Comparison of ENCODE assay signal across 8 mouse cellular contexts in the genomic region with DNA sequence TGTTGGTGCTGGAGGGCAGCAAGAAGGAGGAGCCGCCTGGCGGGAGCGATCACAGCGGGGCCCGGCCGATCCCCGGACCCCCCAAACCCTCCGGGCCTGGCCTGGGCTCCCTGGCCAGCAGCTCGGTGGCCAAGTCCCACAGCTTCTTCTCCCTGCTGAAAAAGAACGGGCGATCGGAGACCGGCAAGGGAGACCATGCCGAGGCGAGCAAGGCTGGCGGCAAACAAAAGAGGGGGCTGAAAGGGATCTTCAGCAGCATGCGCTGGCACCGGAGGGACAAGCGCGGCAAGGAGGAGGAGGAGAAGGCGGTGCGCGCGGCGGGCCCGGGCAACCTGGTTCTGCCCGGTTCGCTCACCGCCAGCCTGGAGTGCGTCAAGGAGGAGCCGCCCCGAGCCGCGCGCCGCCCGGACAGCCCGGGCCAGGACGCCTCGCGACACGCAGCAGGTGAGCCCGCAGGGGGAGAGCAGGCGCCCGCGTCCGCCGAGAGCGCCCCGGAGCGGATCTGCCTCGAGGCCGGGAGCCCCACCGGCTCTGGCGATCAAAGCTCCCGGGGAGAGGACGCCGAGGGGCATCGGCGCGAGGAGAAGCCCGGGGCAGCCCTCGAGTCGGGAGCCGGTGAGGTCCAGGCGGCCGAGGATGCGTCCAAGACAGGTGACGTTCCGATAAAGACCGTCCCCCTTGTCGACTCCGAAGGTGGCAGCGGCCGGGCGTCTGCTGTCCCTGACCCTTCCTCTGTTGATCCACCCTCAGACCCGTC. TPM values are rescaled to one million over a fixed set of nuclear protein-coding genes. Genes with fewer than 3 reads are reported as not detected.
DNase-seq lines count a peak whose midpoint lies in the region; ATAC-seq and TF ChIP-seq lines count a peak whose summit lies in the region.

No protein-coding gene starts in this region.

- TF ChIP-seq CTCF in lung, adult 2 months (IDR thresholded peaks at IDR 0.05; ENCODE audit: insufficient read depth, low read length) = no peak

- H3K36me3 ChIP-seq in kidney, embryonic 15.5 days = no peaks in the 10 kb centered on the region
- no peaks in the 10 kb centered on the region for H3K36me3 ChIP-seq in liver, embryonic 11.5 days (ENCODE audit: control insufficient read depth, insufficient read depth, low read length)
- no peaks in the 10 kb centered on the region for H3K36me3 ChIP-seq in neural tube, embryonic 12.5 days

- H3K27ac ChIP-seq in kidney, embryonic 15.5 days = no peak overlapping the region
- H3K27ac ChIP-seq in liver, embryonic 11.5 days (ENCODE audit: low read depth, low read length) = no peak overlapping the region
- H3K27ac ChIP-seq in neural tube, embryonic 12.5 days = peak overlapping the region; percentile 81

- peak overlapping the region; percentile 19 for H3K4me3 ChIP-seq in lung, adult 2 months (replicated peaks; ENCODE audit: extremely low read depth, low read depth, low read length)
- H3K4me3 ChIP-seq in kidney, embryonic 15.5 days (replicated peaks) = peak overlapping the region; percentile 61
- peak overlapping the region; percentile 50 for H3K4me3 ChIP-seq in liver, embryonic 11.5 days (ENCODE audit: low read depth, low read length)
- H3K4me3 ChIP-seq in neural tube, embryonic 12.5 days = peak overlapping the region; percentile 83

- peak; percentile 6 for DNase-seq in lung, adult 2 months
- DNase-seq in lung, postnatal 25 days (ENCODE audit: low spot score) = no peak
- DNase-seq in cerebellum, adult 8-10 months = peak; percentile 72
- peak; percentile 58 for DNase-seq in liver, embryonic 11.5 days (ENCODE audit: low spot score)
- no peak for DNase-seq in c-Kit-positive CD71-positive TER-119-positive erythroid progenitor cells, embryonic 14.5 days (ENCODE audit: low spot score)

- no peak for TF ChIP-seq POLR2A in lung, adult 2 months (IDR thresholded peaks at IDR 0.05; ENCODE audit: borderline replicate concordance, extremely low read depth, low read depth, low read length)

- 1% methylated on average over 74 of the region's 77 CpGs for WGBS in lung, adult 2 months
- WGBS in kidney, embryonic 15.5 days = under 1% methylated on average over 66 of the region's 77 CpGs
- 2% methylated on average over 73 of the region's 77 CpGs for WGBS in liver, embryonic 11.5 days
- under 1% methylated on average over 77 of the region's 77 CpGs for WGBS in neural tube, embryonic 12.5 days

- H3K4me2 ChIP-seq in kidney, embryonic 15.5 days = peak overlapping the region; percentile 97
- H3K4me2 ChIP-seq in liver, embryonic 11.5 days = peak overlapping the region; percentile 77
- peak overlapping the region; percentile 84 for H3K4me2 ChIP-seq in neural tube, embryonic 12.5 days (replicated peaks)

- peak overlapping the region; percentile 57 for H3K9ac ChIP-seq in kidney, embryonic 15.5 days
- 0 out of 2 replicates have a peak overlapping the region, but pooled peaks have one; percentile 20 for H3K9ac ChIP-seq in liver, embryonic 11.5 days (ENCODE audit: low read depth, low read length)
- H3K9ac ChIP-seq in neural tube, embryonic 12.5 days = peak overlapping the region; percentile 90

- H3K27me3 ChIP-seq in kidney, embryonic 15.5 days = peaks cover 42% of the 10 kb centered on the region
- H3K27me3 ChIP-seq in liver, embryonic 11.5 days (replicated peaks; ENCODE audit: control insufficient read depth, insufficient read depth, low read length) = peaks cover 33% of the 10 kb centered on the region
- H3K27me3 ChIP-seq in neural tube, embryonic 12.5 days (replicated peaks) = 0 out of 2 replicates have a peak, but pooled peaks cover 3% of the 10 kb centered on the region

- peaks cover 2% of the 10 kb centered on the region; the same call in 1 of the 2 replicates for H3K4me1 ChIP-seq in lung, adult 2 months (ENCODE audit: control insufficient read depth, insufficient read depth, low read length)
- H3K4me1 ChIP-seq in kidney, embryonic 15.5 days = peaks cover 24% of the 10 kb centered on the region
- no peaks in the 10 kb centered on the region for H3K4me1 ChIP-seq in liver, embryonic 11.5 days (replicated peaks; ENCODE audit: control insufficient read depth, insufficient read depth, low read length)
- peaks cover 33% of the 10 kb centered on the region for H3K4me1 ChIP-seq in neural tube, embryonic 12.5 days

- ATAC-seq in frontal cortex, adult (ENCODE audit: low TSS enrichment) = peak; percentile 64
- ATAC-seq in kidney, embryonic 15.5 days (replicated peaks; ENCODE audit: low FRiP score) = peak; percentile 62
- 0 out of 2 replicates have a peak, but pooled peaks have one; percentile 10 for ATAC-seq in liver, embryonic 11.5 days (replicated peaks; ENCODE audit: low FRiP score)
- peak; percentile 73 for ATAC-seq in neural tube, embryonic 12.5 days (ENCODE audit: low FRiP score, low read depth)

- H3K9me3 ChIP-seq in kidney, embryonic 15.5 days (replicated peaks) = no peaks in the 10 kb centered on the region
- H3K9me3 ChIP-seq in liver, embryonic 11.5 days (ENCODE audit: control insufficient read depth, low read length) = no peaks in the 10 kb centered on the region
- H3K9me3 ChIP-seq in neural tube, embryonic 12.5 days = no peaks in the 10 kb centered on the region

RNA-seq across cellular contexts. Expression of gene Amer2, which starts 5.7 kb away (rescaled TPM):
- 0.09 and 0.26 TPM in 2 replicates for polyA plus RNA-seq in lung, adult 2 months (2012; rRNA removed)
- polyA plus RNA-seq in kidney, embryonic 15.5 days (2015; fragmentation: Nextera tagmentation; extraction: Ambion mirVana) = 2.6 and 2.8 TPM in 2 replicates
- 0.43 and 0.55 TPM in 2 replicates for polyA plus RNA-seq in liver, embryonic 11.5 days (2014; fragmentation: Nextera tagmentation; extraction: Ambion mirVana)
- 31.1 and 34.7 TPM in 2 replicates for polyA plus RNA-seq in neural tube, embryonic 12.5 days (2016; fragmentation: Nextera tagmentation; extraction: Ambion mirVana)

Comparison
In these comparisons a context has a peak if more than half of its experiments do, and no peak if none do; other contexts are left out.
1. DNase-seq: peak in lung, adult 2 months (single experiment), cerebellum, adult 8-10 months (single experiment) and liver, embryonic 11.5 days (single experiment); none in lung, postnatal 25 days (single experiment) and c-Kit-positive CD71-positive TER-119-positive erythroid progenitor cells, embryonic 14.5 days (single experiment).
2. H3K4me3 ChIP-seq: peak in every context shown above with its lines; median percentile 83 in neural tube, embryonic 12.5 days; 61 in kidney, embryonic 15.5 days; 50 in liver, embryonic 11.5 days; 19 in lung, adult 2 months.
3. ATAC-seq: peak in every context shown above with its lines; median percentile 73 in neural tube, embryonic 12.5 days; 64 in frontal cortex, adult; 62 in kidney, embryonic 15.5 days; 10 in liver, embryonic 11.5 days.
4. H3K9ac ChIP-seq: peak in every context shown above with its lines; median percentile 90 in neural tube, embryonic 12.5 days; 57 in kidney, embryonic 15.5 days; 20 in liver, embryonic 11.5 days.
5. Peak in every context shown above with its lines, with median percentiles within 50 percentile points of each other: H3K4me2 ChIP-seq.